Mouse (Mus musculus) kidney, adult 2 months (tissue): ENCODE measurements around the gene Ang6. TPM values are rescaled to one million over a fixed set of nuclear protein-coding genes. Genes with fewer than 3 reads are reported as not detected.
A peak's percentile ranks its signal among the peaks of the same experiment; 100 is the strongest.
"Not testable (repeated sequence)": the region's sequence is repeated elsewhere in the genome, so short reads cannot be mapped to it uniquely, and the experiment has no call there.

ENCODE experiments used
- DNase-seq: peaks from one replicate; pipeline ENCODE4 v3.0.0; 2021
- H3K27ac ChIP-seq: fragments of 200-500 bp; 2 replicates; pipeline ENCODE4 v1.5.1; 2012; ENCODE audit warnings: low read depth, low read length, control low read depth, inconsistent platforms; ENCODE audit not compliant: insufficient read depth
- H3K27me3 ChIP-seq: fragments of 200-500 bp; replicated peaks from 2 replicates; pipeline ENCODE4 v1.6.1; 2012; ENCODE audit warnings: mild to moderate bottlenecking, moderate library complexity, low read length, inconsistent platforms; ENCODE audit not compliant: control insufficient read depth, insufficient read depth
- H3K36me3 ChIP-seq: fragments of 200-500 bp; 2 replicates; pipeline ENCODE4 v1.6.1; 2012; ENCODE audit warnings: mild to moderate bottlenecking, moderate library complexity, low read length, inconsistent platforms; ENCODE audit not compliant: control insufficient read depth, insufficient read depth
- H3K4me1 ChIP-seq: fragments of 200-500 bp; 2 replicates; pipeline ENCODE4 v1.6.1; 2011; ENCODE audit warnings: low read length; ENCODE audit not compliant: control insufficient read depth, insufficient read depth
- H3K4me3 ChIP-seq: fragments of 200-500 bp; 2 replicates; pipeline ENCODE4 v1.5.1; 2011; ENCODE audit warnings: mild to moderate bottlenecking, low read depth, low read length, control low read depth; ENCODE audit not compliant: insufficient read depth
- CTCF ChIP-seq: fragments of 200-500 bp; conservative IDR thresholded peaks from 2 replicates; pipeline ENCODE4 v1.5.1; 2011; ENCODE audit warnings: low read depth, mild to moderate bottlenecking, control low read depth, low read length, moderate library complexity, mixed read lengths; ENCODE audit not compliant: insufficient read depth, insufficient read length
- POLR2A ChIP-seq: fragments of 200-500 bp; IDR thresholded peaks from one replicate; pipeline ENCODE4 v1.6.1; 2011; ENCODE audit warnings: low read depth, low read length, control low read depth
- WGBS: fragments of 180-500 bp; shearing (Covaris S2); methylation state at CpG from one replicate; pipeline ENCODE4 v1.1.7; 2018; 5-methylcytosine and 5-hydroxymethylcytosine counted together
- polyA plus RNA-seq: library from polyadenylated mRNA; depleted of rRNA; stranded (reverse); fragments of >200 nt; gene quantifications from 2 replicates; pipeline ENCODE4 v1.2.3, GENCODE M21; 2012; rRNA removed

The Ang6 gene
- not detected in 2 replicates for polyA plus RNA-seq

DNA sequence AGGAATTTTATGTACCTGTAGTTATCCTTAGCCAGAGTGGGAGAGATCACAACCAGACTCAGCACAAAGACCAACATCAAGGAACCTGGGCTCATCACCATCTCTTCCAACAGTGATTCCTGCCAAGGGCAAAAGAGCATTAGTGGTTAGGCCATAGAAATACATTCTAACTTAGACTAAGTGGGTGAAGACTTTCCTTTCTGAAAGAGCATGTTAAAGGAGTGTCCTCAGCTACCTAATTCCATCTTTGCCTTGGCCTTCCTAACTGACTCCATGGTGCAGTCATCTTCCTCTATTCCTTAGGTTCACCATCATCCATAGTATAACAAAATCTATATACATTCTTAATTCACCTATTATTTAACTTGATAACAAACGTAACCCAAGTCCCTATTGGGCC lies at the start of gene Ang6:
Gene Ang6, minus strand, starts transcription at position 101 of the 400 bp plus-strand sequence.
- no peak for DNase-seq
- Histone ChIP-seq H3K27me3 (no peaks in the 10 kb centered on the region), H3K36me3 (no peaks in the 10 kb centered on the region), H3K27ac (no peak within 1 kb of the TSS), H3K4me3 (no peak within 1 kb of the TSS), H3K4me1 (no peaks in the 10 kb centered on the region)
- 85% methylated on average over 1 of the region's 1 CpGs for WGBS
- no peak for TF ChIP-seq CTCF
- no peak for TF ChIP-seq POLR2A

DNA sequence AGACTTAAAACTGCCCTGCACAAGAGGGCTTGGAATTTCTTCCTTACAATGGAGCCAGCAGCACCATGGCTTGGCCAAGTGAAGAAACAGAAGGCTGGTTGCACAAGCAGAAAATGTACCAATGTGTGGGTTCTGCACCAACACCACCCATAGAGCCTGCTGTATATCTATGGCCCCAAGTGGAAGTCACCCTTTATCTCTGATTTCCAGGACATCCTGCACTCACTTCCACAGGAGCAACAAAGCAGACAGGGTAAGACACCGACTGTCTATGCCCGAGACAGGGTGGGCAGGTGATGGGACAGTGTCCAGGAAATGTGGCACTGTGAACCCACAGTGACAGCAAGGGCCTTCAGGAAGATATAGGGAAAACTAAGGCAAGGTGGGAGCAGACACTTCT lies 44.5 kb upstream of the Ang6 start:
- H3K4me3 ChIP-seq, H3K36me3 ChIP-seq, DNase-seq, H3K27ac ChIP-seq, H3K27me3 ChIP-seq, H3K4me1 ChIP-seq: not testable (repeated sequence)
- 87% methylated on average over 2 of the region's 2 CpGs for WGBS

DNA sequence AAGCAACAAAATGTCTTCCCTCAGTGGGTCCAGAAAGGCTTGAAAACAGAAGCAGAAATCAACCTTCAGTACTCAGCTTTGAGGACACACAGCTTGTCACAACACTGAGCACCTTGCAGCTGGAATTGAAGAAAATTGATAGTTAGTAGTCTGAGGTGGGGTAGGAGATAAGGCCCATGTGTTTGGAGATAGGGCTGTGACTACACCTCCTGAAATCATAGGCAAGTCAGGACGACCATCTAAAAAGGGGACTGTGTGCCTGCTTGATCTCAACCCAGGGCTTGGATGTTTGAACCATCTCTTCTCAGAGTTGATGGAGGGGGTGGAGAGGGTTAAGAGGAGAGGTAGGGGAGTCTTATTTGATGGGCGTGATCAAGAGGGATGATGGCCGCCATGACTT lies 29.8 kb upstream of the Ang6 start:
- H3K4me3 ChIP-seq, H3K27me3 ChIP-seq, H3K27ac ChIP-seq, H3K36me3 ChIP-seq, H3K4me1 ChIP-seq, DNase-seq: not testable (repeated sequence)
- 57% methylated on average over 1 of the region's 3 CpGs for WGBS

DNA sequence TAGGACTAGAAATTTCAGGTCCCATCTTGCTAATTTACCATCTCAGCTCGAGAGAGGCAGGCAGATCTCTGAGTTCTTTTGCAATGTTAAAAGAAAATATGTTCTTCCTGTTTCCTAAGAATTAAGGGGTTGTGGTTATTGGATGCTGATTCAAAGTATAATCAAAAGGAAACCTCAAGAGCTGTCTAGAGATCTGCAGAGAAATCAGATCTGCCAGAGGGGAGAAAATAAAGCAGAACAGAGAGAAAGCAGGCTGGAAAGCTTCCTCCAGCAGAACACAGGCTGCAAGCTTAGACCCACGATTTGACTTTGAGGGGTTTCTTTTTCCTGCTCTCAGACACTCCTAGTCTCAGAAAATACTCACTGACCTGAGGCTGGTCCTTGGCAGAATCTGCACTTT lies 7.6 kb upstream of the Ang6 start:
- H3K36me3 ChIP-seq, H3K4me1 ChIP-seq, H3K27ac ChIP-seq, H3K27me3 ChIP-seq, DNase-seq, H3K4me3 ChIP-seq: not testable (repeated sequence)
- WGBS = 17% methylated on average over 2 of the region's 2 CpGs

DNA sequence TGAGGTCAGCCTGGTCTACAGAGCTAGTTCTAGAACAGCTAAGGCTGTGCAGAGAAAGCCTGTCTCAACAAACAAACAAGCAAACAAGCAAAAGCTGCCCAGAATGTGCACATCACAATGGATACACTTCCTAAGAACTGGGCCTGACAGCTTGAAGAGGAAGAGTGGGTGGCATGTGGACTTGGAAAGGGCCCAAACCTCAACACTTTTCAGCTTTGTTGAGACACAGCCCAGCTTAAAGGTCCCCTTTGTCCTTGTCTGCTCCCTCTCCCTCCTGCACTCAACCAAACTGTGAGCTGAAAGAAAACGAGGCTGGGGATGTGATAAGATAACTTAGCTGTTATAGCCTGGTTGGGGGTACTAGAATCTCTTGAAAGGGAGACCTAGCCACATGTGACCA lies 6.0 kb upstream of the Ang6 start:
- not testable (repeated sequence) for H3K36me3 ChIP-seq, DNase-seq, H3K27ac ChIP-seq, H3K27me3 ChIP-seq, H3K4me1 ChIP-seq, H3K4me3 ChIP-seq
- no CpG with 5 or more reads among the region's 1 CpGs for WGBS

DNA sequence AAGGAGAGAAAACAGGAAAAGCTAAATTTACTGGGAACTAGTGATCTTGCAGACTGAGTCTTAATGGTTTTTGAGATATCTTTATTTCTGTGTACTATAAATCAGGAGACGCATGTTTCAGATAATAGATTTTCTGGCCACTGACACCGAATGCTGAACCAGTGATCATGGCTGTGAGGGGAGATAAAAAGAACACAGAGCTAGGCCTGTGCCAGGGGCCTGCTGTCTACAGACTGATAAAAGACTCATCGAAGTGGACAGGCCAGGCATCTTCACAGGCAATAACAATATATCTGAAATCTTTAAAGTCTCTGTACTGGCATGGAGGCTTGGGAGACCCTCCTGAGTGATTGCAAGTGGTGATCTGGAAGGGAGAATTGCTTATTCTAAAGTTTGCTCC lies 469 bp downstream of the Ang6 start:
- Histone ChIP-seq H3K4me1 (no peaks in the 10 kb centered on the region), H3K27me3 (no peaks in the 10 kb centered on the region), H3K4me3 (no peak overlapping the region), H3K36me3 (no peaks in the 10 kb centered on the region), H3K27ac (no peak overlapping the region)
- TF ChIP-seq POLR2A (no peak), CTCF (no peak)
- 76% methylated on average over 3 of the region's 3 CpGs for WGBS
- DNase-seq = no peak

DNA sequence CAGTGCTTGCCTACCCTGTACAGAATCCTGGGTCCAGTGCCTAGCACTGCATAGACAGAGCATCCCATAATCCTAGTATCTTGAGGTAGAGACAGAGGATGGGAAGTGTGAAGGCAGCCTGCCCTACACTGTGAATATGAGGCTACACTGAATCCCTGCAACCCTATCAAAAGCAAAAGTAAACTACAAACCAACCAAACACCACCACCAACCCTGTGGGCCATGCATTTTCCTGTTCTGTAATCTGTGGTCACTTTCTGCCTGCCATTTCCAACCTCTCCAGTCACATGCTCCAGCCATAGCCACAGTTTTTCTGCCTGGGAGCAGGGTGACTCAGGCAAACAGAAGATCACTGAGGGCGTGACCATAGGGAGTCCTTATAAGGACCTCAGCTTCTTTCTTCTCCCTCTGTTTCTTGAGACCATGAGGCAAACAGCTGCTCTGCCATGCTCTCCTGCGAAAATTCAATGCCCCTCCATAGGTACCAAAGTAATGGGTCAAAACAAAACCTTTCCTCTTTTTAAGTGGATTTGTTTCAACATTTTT lies 3.5 kb downstream of the Ang6 start:
- H3K36me3 ChIP-seq, H3K27me3 ChIP-seq, H3K4me3 ChIP-seq, DNase-seq, H3K4me1 ChIP-seq, H3K27ac ChIP-seq: not testable (repeated sequence)
- 82% methylated on average over 2 of the region's 2 CpGs for WGBS

DNA sequence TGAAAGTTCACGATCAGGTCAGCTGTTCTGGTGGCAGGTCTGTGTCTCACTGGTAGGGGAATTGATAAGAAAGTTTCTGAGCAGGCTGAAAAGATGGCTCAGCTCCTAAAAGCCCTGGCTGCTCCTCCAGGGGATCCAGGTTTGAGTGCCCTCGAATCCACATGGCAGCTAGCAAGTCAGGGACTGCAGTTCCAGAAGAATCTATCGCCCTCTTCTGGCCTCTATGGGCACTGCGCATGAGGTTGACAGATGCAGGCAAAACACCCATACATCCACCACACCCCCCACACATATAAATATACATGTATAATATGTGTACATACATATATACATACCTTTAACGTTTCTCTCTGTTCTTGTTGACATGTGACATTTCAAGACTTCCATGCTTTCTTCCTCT lies 14.7 kb downstream of the Ang6 start:
- not testable (repeated sequence) for H3K4me1 ChIP-seq, H3K4me3 ChIP-seq, H3K27me3 ChIP-seq, H3K27ac ChIP-seq, H3K36me3 ChIP-seq
- 19% methylated on average over 5 of the region's 5 CpGs for WGBS
- peak; percentile 62 for TF ChIP-seq CTCF
- peak; percentile 62 for DNase-seq
